Mouse (Mus musculus) embryonic facial prominence, embryonic 14.5 days (tissue): ENCODE data around the gene Gsta2. TPM values are rescaled to one million over a fixed set of nuclear protein-coding genes. Genes with fewer than 3 reads are reported as not detected.
"Not testable (repeated sequence)": the region's sequence is repeated elsewhere in the genome, so short reads cannot be mapped to it uniquely, and the experiment has no call there.

Experiments used
- ATAC-seq: fragments of 200-750 bp; cut with Nextera tagmentation; 2 replicates; pipeline ENCODE4 v1.8.0; 2017; ENCODE audit warnings: low read depth, moderate number of reproducible peaks, moderate TSS enrichment
- DNase-seq: peaks from one replicate; pipeline ENCODE4 v3.0.0-alpha.2; 2015; ENCODE audit warnings: low spot score
- H3K27ac ChIP-seq: fragments of 300-500 bp; sonication (generic); replicated peaks from 2 replicates; pipeline ENCODE4 v1.5.1; 2014; ENCODE audit warnings: low read depth, mild to moderate bottlenecking, low read length, moderate library complexity
- H3K27me3 ChIP-seq: fragments of 300-500 bp; sonication (generic); replicated peaks from 2 replicates; pipeline ENCODE4 v1.6.1; 2014; ENCODE audit warnings: low read length; ENCODE audit not compliant: control insufficient read depth, insufficient read depth
- H3K36me3 ChIP-seq: fragments of 300-500 bp; sonication (generic); 2 replicates; pipeline ENCODE4 v1.6.1; 2014; ENCODE audit warnings: low read length, mixed read lengths; ENCODE audit not compliant: control insufficient read depth, insufficient read depth
- H3K4me1 ChIP-seq: fragments of 300-500 bp; sonication (generic); 2 replicates; pipeline ENCODE4 v1.6.1; 2014; ENCODE audit warnings: antibody characterized with exemption, low read length; ENCODE audit not compliant: control insufficient read depth, insufficient read depth
- H3K4me2 ChIP-seq: fragments of 300-500 bp; sonication (generic); 2 replicates; pipeline ENCODE4 v1.6.1; 2014; ENCODE audit warnings: low read depth, mild to moderate bottlenecking, low read length, moderate library complexity, mixed read lengths
- H3K4me3 ChIP-seq: fragments of 300-500 bp; sonication (generic); 2 replicates; pipeline ENCODE4 v1.5.1; 2014; ENCODE audit warnings: low read depth, mild to moderate bottlenecking, low read length
- H3K9ac ChIP-seq: fragments of 300-500 bp; sonication (generic); 2 replicates; pipeline ENCODE4 v1.6.1; 2014; ENCODE audit warnings: low read depth, mild to moderate bottlenecking, low read length, moderate library complexity, mixed read lengths
- H3K9me3 ChIP-seq: fragments of 300-500 bp; sonication (generic); 2 replicates; pipeline ENCODE4 v1.6.1; 2016; ENCODE audit warnings: low read length; ENCODE audit not compliant: control insufficient read depth
- WGBS: fragments of 180-500 bp; shearing (Covaris S2); extraction: QIAGEN DNeasy Blood & Tissue Kit; methylation state at CpG from one replicate; pipeline ENCODE4 v1.1.7; 2014; 5-methylcytosine and 5-hydroxymethylcytosine counted together
- polyA plus RNA-seq: library from polyadenylated mRNA; unstranded; fragments of >200 nt; fragmentation: Nextera tagmentation; extraction: Ambion mirVana; gene quantifications from 2 replicates; pipeline ENCODE4 v1.2.1, GENCODE M21; 2014

Gsta2 gene
- polyA plus RNA-seq, 1 experiment from 2014 or later = 4.9 TPM

DNA sequence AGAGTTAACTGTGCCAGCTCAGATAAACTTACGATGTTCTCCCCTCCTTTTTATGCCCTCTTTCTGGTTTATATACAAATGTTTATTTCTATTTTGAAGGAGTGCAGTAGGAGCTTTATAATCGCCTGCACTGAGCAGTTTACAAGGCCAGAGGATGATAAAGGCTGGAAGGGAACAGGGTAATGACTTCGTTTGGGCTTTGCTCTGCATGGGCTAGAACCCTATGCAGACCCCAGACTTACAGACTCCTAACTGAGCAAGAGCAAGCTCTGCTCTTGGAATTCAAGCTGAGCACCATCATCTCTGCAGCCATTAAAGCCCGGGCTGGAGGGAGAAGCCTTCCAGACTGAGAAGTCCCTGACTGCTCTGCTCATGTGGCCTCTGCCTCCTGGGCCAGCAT, 10.4 kb downstream of the Gsta2 start:
- ATAC-seq, H3K27ac ChIP-seq, H3K27me3 ChIP-seq, H3K36me3 ChIP-seq, H3K9me3 ChIP-seq, H3K4me3 ChIP-seq, H3K4me2 ChIP-seq, H3K4me1 ChIP-seq, H3K9ac ChIP-seq, DNase-seq: not testable (repeated sequence)
- WGBS = 63% methylated on average over 4 of the region's 4 CpGs

GRCm38 (mm10) chr9:78343055-78343454, 12.5 kb downstream of the Gsta2 start:
- not testable (repeated sequence) for H3K27ac ChIP-seq, H3K36me3 ChIP-seq, H3K9me3 ChIP-seq, H3K27me3 ChIP-seq, DNase-seq, H3K4me2 ChIP-seq, ATAC-seq, H3K4me1 ChIP-seq, H3K4me3 ChIP-seq, H3K9ac ChIP-seq
- WGBS = 84% methylated on average over 8 of the region's 9 CpGs

DNA sequence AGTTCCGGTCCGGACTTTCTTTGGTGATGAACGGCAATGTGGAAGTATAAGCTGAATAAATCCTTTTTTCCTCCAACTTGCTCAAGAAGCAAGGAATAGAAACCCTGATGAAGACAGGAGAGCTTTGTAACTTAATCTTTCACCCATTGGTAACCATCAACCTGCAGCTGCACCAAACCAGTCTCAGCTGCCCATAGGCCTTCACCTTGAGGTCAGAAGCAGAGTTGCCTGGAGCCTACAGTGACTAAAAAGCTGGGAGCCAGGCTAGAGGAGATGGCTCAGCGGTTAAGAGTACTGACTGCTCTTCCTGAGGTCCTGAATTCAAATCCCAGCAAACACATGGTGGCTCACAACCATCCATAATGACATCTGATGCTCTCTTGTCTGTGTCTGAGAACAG, 13.1 kb downstream of the Gsta2 start:
- 85% methylated on average over 4 of the region's 4 CpGs for WGBS
- H3K4me2 ChIP-seq, ATAC-seq, H3K4me3 ChIP-seq, H3K4me1 ChIP-seq, DNase-seq, H3K9me3 ChIP-seq, H3K9ac ChIP-seq, H3K27ac ChIP-seq, H3K36me3 ChIP-seq, H3K27me3 ChIP-seq: not testable (repeated sequence)

GRCm38 (mm10) chr9:78340324-78340723, 15.3 kb downstream of the Gsta2 start:
- H3K9me3 ChIP-seq, H3K4me2 ChIP-seq, H3K27ac ChIP-seq, H3K27me3 ChIP-seq, ATAC-seq, H3K36me3 ChIP-seq, H3K4me1 ChIP-seq, H3K4me3 ChIP-seq, H3K9ac ChIP-seq: not testable (repeated sequence)
- 12% methylated on average over 8 of the region's 8 CpGs for WGBS
- DNase-seq = peak; percentile 34

- H3K27me3 ChIP-seq, ATAC-seq, H3K9me3 ChIP-seq, H3K4me2 ChIP-seq, H3K4me3 ChIP-seq, H3K9ac ChIP-seq, H3K27ac ChIP-seq, H3K4me1 ChIP-seq, H3K36me3 ChIP-seq: not testable (repeated sequence)
- peak; percentile 19 for DNase-seq
Measured at GRCm38 (mm10) chr9:78337050-78337449, 18.5 kb downstream of the Gsta2 start.

DNA sequence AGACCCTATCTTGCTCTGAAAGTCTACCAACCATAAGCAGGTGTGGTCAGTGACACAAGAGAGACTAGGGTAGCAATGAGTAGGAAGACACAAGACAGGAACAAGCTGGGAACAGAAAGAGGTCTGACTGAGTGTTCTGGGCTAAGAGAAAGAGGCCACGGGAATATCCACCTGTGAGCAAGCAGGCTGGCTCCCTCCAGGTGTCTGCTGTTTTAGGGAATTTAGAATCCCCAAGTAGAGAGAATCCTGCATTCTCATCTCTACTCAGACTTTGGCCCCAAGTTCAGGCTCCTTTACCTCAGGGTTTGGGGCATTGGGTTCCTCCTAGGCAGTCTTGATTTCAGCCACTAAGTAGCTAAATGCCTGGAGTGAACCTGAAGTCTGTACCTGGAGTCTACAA, 28.3 kb downstream of the Gsta2 start, which contains the start of gene Omt2b:
Gene Omt2b, plus strand, starts transcription at position 301 of the 400 bp plus-strand sequence.
- not testable (repeated sequence) for ATAC-seq, H3K4me2 ChIP-seq, H3K9ac ChIP-seq, H3K4me1 ChIP-seq, H3K27ac ChIP-seq, H3K4me3 ChIP-seq, H3K9me3 ChIP-seq, H3K27me3 ChIP-seq, DNase-seq, H3K36me3 ChIP-seq
- WGBS = 64% methylated on average over 1 of the region's 1 CpGs

DNA sequence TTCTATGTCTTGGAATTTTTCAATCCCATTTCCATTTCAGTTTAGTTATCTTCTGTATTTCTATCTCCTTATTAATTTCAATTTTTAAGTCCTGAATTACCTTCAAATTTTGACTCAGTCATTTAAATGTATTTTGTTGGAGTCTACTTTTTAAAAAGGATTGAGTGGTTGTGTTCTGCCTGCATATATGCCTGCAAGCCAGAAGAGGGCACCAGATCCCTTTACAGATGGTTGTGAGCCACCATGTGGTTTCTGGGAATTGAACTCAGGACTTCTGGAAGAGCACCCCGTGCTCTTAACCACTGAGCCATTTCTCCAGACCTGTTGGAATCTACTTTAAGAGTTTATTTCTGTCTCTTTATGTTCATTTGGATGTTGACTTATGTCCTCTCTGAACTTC, 36.1 kb downstream of the Gsta2 start:
- Histone ChIP-seq H3K27me3 (no peaks in the 10 kb centered on the region), H3K9me3 (no peaks in the 10 kb centered on the region), H3K4me3 (no peak overlapping the region), H3K4me1 (no peaks in the 10 kb centered on the region), H3K27ac (no peak overlapping the region), H3K36me3 (no peaks in the 10 kb centered on the region), H3K4me2 (no peak overlapping the region), H3K9ac (no peak overlapping the region)
- no peak for DNase-seq
- WGBS = 19% methylated on average over 1 of the region's 1 CpGs
- ATAC-seq = no peak

- Histone ChIP-seq H3K4me1 (no peaks in the 10 kb centered on the region), H3K4me2 (no peak within 1 kb of the TSS), H3K9ac (no peak within 1 kb of the TSS), H3K4me3 (no peak within 1 kb of the TSS), H3K36me3 (no peaks in the 10 kb centered on the region), H3K27ac (no peak within 1 kb of the TSS), H3K27me3 (no peaks in the 10 kb centered on the region), H3K9me3 (no peaks in the 10 kb centered on the region)
- ATAC-seq = no peak
- DNase-seq = no peak
- WGBS = 80% methylated on average over 2 of the region's 2 CpGs
Measured at GRCm38 (mm10) chr9:78314696-78315095, 40.9 kb downstream of the Gsta2 start, which contains the start of gene Omt2a. Gene Omt2a, minus strand, starts transcription at chr9:78314796.

DNA sequence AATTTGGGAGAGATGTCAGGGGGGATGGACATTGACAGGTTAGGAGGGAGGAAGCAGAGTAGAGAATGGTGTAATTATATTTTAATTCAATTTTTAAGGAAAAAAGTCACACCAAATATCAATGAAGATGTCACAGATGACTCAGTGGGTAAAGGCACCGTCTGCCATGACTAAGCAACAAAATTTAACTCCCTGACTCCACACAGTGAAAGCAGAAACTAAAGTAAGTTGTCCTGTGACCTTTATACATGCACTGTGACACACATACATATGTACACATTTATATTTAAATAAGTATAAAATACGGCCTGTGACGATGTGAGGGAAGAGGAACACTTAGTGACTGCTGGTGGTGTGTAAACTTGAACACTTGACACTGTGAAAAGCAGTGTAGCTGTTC, 47.5 kb downstream of the Gsta2 start:
- not testable (repeated sequence) for H3K9me3 ChIP-seq, H3K4me3 ChIP-seq, H3K27ac ChIP-seq, H3K9ac ChIP-seq, H3K4me1 ChIP-seq, H3K27me3 ChIP-seq, ATAC-seq, H3K36me3 ChIP-seq, H3K4me2 ChIP-seq, DNase-seq
- WGBS = 67% methylated on average over 3 of the region's 3 CpGs
